Mouse (Mus musculus) limb, embryonic 15.5 days (tissue): ENCODE measurements around the gene 1190002N15Rik. TPM values are rescaled to one million over a fixed set of nuclear protein-coding genes. Genes with fewer than 3 reads are reported as not detected.

Experiments used
- ATAC-seq: fragments of 200-750 bp; cut with Nextera tagmentation; 2 replicates; pipeline ENCODE4 v1.8.0; 2017; ENCODE audit warnings: low read depth, moderate TSS enrichment; ENCODE audit not compliant: insufficient number of reproducible peaks, low FRiP score, low TSS enrichment
- H3K27ac ChIP-seq: fragments of 300-500 bp; sonication (generic); 2 replicates; pipeline ENCODE4 v1.5.1; 2015; ENCODE audit warnings: moderate library complexity, mild to moderate bottlenecking, inconsistent platforms
- H3K27me3 ChIP-seq: fragments of 300-500 bp; sonication (generic); 2 replicates; pipeline ENCODE4 v1.6.1; 2015; ENCODE audit warnings: inconsistent platforms
- H3K36me3 ChIP-seq: fragments of 300-500 bp; sonication (generic); 2 replicates; pipeline ENCODE4 v1.6.1; 2015; ENCODE audit warnings: inconsistent platforms
- H3K4me1 ChIP-seq: fragments of 300-500 bp; sonication (generic); 2 replicates; pipeline ENCODE4 v1.6.1; 2015; ENCODE audit warnings: inconsistent platforms
- H3K4me2 ChIP-seq: fragments of 300-500 bp; sonication (generic); 2 replicates; pipeline ENCODE4 v1.6.1; 2015; ENCODE audit warnings: mild to moderate bottlenecking, inconsistent platforms
- H3K4me3 ChIP-seq: fragments of 300-500 bp; sonication (generic); 2 replicates; pipeline ENCODE4 v1.5.1; 2015; ENCODE audit warnings: mild to moderate bottlenecking, inconsistent platforms
- H3K9ac ChIP-seq: fragments of 300-500 bp; sonication (generic); 2 replicates; pipeline ENCODE4 v1.6.1; 2015; ENCODE audit warnings: inconsistent platforms
- H3K9me3 ChIP-seq: fragments of 300-500 bp; sonication (generic); 2 replicates; pipeline ENCODE4 v1.6.1; 2016; ENCODE audit warnings: inconsistent platforms
- WGBS: fragments of 180-500 bp; shearing (Covaris S2); methylation state at CpG from one replicate; pipeline ENCODE4 v1.1.7; 2015; 5-methylcytosine and 5-hydroxymethylcytosine counted together
- polyA plus RNA-seq: library from polyadenylated mRNA; unstranded; fragments of >200 nt; fragmentation: Nextera tagmentation; extraction: Ambion mirVana; gene quantifications from 2 replicates; pipeline ENCODE4 v1.2.1, GENCODE M21; 2015

Gene 1190002N15Rik
- polyA plus RNA-seq, 1 experiment from 2014 or later: 20.1 TPM

DNA sequence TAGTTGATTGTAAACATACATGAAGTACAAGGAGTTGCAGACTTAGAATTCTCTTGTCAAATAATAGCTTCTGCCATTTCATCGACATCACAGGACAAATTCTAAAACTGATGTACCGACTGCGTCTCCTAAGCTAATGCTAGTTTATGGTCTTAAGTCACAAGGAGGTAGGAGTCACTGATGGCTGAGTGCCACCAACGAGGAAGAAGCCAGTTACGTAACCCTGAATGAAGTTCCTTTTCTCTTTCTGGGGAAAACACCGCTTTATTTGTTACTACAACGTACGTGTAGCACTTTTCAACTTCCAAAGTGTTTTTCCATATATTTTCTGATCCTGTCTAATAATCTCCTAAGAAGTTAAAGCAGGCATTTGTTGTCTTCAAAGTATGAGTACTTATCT lies 25.6 kb downstream of the 1190002N15Rik start:
- Histone ChIP-seq H3K4me3 (no peak overlapping the region), H3K27ac (no peak overlapping the region), H3K4me2 (no peak overlapping the region), H3K9me3 (no peaks in the 10 kb centered on the region), H3K36me3 (0 out of 2 replicates have a peak, but pooled peaks cover 6% of the 10 kb centered on the region), H3K27me3 (no peaks in the 10 kb centered on the region), H3K9ac (no peak overlapping the region), H3K4me1 (no peaks in the 10 kb centered on the region)
- ATAC-seq: no peak
- 85% methylated on average over 8 of the region's 8 CpGs for WGBS

DNA sequence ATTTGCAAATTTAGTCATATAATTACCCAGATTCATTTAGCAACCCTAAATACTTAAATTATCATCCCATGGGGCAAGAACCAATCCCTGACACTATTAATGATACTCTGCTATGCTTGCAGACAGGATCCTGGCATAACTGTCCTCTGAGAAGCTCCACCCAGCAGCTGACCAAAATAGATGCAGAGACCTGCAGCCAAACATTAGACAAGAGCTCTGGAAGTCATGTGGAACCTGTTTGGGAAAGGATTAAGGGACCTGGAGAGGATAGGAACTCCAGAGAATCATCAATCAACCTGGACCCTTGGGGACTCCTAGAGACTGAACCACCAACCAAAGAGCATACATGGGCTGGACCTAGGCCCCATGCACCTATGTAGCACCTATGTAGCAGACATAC lies 26.7 kb downstream of the 1190002N15Rik start:
- Histone ChIP-seq H3K4me1 (no peaks in the 10 kb centered on the region), H3K36me3 (no peaks in the 10 kb centered on the region), H3K27me3 (no peaks in the 10 kb centered on the region), H3K27ac (no peak overlapping the region), H3K9ac (no peak overlapping the region), H3K4me3 (no peak overlapping the region), H3K4me2 (no peak overlapping the region), H3K9me3 (no peaks in the 10 kb centered on the region)
- no peak for ATAC-seq

DNA sequence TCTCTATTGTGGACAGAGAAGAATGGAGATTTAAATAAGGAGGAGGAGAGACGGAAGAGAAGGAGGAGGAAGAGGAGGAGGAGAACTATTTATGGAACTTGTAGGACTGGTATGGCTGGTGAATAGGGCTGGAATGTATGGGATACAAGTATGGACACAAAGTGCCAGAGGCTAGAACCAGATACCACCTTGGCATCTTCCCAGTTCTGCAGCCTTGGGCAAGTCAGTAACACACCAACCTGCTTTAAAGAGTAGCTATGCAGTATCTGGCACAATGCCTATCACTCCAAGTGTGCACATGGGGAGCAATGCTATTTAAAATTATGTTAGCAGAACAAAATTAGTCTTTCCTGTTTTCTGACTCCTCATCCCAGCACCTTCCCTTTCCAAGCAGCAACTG lies 30.9 kb downstream of the 1190002N15Rik start:
- Histone ChIP-seq H3K36me3 (no peaks in the 10 kb centered on the region), H3K4me1 (no peaks in the 10 kb centered on the region), H3K27me3 (no peaks in the 10 kb centered on the region), H3K4me2 (no peak overlapping the region), H3K9me3 (no peaks in the 10 kb centered on the region), H3K4me3 (no peak overlapping the region), H3K27ac (no peak overlapping the region), H3K9ac (no peak overlapping the region)
- WGBS: 55% methylated on average over 1 of the region's 1 CpGs
- no peak for ATAC-seq

DNA sequence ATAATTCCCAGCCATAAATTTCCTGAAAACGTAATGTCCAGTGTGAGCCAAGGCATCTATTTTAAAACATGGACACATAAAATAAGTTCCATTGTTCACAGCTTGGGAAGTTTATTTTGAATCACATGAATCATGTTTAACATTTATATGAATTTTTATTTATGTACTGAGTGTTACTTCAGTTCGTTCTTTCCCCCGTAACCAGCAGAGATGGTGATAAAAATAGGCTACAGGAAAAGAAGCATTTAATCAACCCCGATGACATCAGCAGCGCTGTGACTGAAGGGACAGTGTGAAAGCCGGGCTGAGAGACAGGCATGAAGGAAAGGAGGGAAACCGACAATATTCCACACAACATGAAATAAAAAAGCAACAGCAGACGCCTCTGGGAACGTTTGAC lies 46.4 kb downstream of the 1190002N15Rik start:
- WGBS: 51% methylated on average over 9 of the region's 9 CpGs
- Histone ChIP-seq H3K9me3 (no peaks in the 10 kb centered on the region), H3K27ac (no peak overlapping the region), H3K4me3 (no peak overlapping the region), H3K4me2 (no peak overlapping the region), H3K4me1 (no peaks in the 10 kb centered on the region), H3K27me3 (no peaks in the 10 kb centered on the region), H3K9ac (no peak overlapping the region), H3K36me3 (no peaks in the 10 kb centered on the region)
- ATAC-seq: no peak

DNA sequence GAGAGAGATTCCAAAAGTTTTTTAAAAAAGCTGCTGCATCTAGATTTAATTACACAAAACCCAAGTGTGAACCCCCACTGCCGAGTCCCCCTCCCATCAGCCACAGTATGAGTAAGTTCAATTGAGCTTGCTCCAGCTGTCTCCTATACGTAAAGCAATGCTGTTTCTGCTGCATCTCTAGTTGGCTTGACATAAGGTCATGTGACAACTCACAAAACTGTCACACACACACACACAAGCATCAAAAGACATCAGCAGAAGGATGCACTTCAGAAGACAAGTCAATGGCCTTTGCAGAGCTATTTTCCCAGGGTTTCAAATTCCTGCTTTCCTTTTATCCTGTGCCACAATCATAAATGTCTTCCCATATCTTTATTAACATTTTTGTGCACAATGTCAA lies 49.9 kb downstream of the 1190002N15Rik start:
- 52% methylated on average over 2 of the region's 2 CpGs for WGBS

DNA sequence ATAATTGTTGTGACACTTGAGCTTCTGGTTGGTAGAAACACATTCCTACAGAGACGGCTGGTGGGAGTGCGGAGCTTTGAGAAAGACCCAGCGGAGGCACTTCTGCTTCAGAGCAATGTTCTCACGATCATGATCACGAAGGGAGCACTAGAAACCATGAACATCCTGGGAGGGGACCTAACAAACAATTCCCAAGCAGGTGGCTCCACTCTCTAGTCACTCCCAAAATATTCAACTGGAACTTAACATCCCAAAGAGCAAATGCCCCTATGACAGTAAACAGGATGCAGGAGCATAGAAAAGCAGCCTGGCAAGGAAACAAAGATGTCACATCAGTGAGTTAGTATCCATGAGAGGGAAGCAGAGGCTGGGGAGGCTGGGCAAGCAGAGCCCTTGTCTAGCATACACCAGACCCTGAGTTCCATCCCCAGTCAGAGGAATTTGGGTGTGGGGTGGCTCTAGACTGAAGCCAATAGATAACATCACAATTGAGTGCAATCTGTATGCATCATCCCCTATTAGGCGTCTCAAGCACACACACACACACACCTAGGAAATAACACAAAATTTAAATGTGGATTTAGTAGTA lies 54.5 kb downstream of the 1190002N15Rik start:
- Histone ChIP-seq H3K4me2 (no peak overlapping the region), H3K9me3 (no peaks in the 10 kb centered on the region), H3K4me1 (0 out of 2 replicates have a peak, but pooled peaks cover 6% of the 10 kb centered on the region), H3K27me3 (no peaks in the 10 kb centered on the region), H3K27ac (0 out of 2 replicates have a peak overlapping the region, but pooled peaks have one; percentile 0), H3K36me3 (no peaks in the 10 kb centered on the region), H3K4me3 (no peak overlapping the region), H3K9ac (no peak overlapping the region)
- 64% methylated on average over 6 of the region's 6 CpGs for WGBS
- ATAC-seq: no peak

More for the DNA sequence above, 49.9 kb downstream of the 1190002N15Rik start:
- Histone ChIP-seq H3K4me1 (0 out of 2 replicates have a peak, but pooled peaks cover 3% of the 10 kb centered on the region), H3K27ac (no peak overlapping the region), H3K27me3 (no peaks in the 10 kb centered on the region), H3K4me3 (no peak overlapping the region), H3K9ac (no peak overlapping the region), H3K36me3 (no peaks in the 10 kb centered on the region), H3K9me3 (no peaks in the 10 kb centered on the region), H3K4me2 (no peak overlapping the region)
- no peak for ATAC-seq

DNA sequence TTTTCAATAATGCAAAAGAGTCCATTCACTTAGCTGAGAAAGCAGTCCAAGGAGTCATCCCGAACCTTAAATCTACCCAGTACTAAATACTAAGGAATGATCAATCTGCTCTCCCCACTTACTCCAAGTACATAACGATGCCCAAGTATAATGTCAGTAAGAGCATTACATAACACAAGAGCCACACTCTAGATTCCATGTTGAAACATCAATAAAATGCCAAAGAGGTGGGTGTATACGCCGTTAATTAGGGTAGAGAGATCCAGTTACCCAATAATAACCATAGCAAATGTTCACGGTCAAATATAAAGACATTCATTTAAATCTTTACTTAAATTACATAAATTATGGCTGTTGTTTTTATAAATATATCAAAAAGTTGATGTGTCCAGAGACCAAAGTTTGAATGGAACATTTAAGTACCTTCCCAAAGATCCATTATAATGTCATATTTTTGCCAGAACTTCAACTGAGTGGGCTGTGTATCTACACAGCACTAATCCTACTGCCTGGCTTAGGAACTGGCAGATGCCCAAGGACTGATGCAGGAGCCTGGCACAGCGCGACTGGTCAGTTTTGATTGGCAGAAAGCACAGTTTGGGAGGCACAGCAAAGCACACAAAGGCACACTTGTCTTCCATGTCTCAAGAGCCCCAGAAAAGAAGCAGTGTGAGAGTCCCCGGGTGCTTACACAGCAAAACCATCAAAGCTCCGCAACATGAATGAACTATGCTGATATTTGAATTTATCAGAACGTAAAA lies 55.5 kb downstream of the 1190002N15Rik start:
- Histone ChIP-seq H3K9me3 (no peaks in the 10 kb centered on the region), H3K4me1 (0 out of 2 replicates have a peak, but pooled peaks cover 6% of the 10 kb centered on the region), H3K4me3 (no peak overlapping the region), H3K27me3 (no peaks in the 10 kb centered on the region), H3K9ac (no peak overlapping the region), H3K36me3 (no peaks in the 10 kb centered on the region), H3K27ac (peak overlapping the region; percentile 17; the same call in 1 of the 2 replicates), H3K4me2 (no peak overlapping the region)
- peak; percentile 87 for ATAC-seq
- WGBS: 46% methylated on average over 10 of the region's 10 CpGs

DNA sequence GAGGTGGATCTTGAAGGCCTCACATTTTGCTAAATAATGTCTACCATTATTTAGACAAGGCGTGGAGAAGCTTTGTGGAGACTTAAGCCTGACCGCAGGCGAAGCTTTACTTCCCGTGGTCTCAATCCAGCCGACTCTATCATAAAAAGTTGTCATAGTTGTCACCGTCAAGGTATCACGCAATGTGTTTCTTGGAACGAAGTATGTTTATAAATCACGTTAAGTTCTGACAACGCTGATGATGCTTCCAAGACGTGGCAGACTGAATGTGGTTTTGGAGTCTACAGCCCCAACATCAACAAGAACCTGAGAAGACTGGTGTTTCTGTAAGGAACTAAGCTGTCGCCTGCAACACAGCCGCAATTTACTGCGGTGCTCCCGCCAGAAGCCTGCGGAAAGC lies 56.8 kb downstream of the 1190002N15Rik start:
- H3K9ac ChIP-seq: no peak overlapping the region
- H3K27me3 ChIP-seq: no peaks in the 10 kb centered on the region
- H3K36me3 ChIP-seq: no peaks in the 10 kb centered on the region
- 0 out of 2 replicates have a peak overlapping the region, but pooled peaks have one; percentile 23 for H3K27ac ChIP-seq
- H3K4me2 ChIP-seq: no peak overlapping the region
- no peaks in the 10 kb centered on the region for H3K9me3 ChIP-seq
- no peak overlapping the region for H3K4me3 ChIP-seq
- H3K4me1 ChIP-seq: 0 out of 2 replicates have a peak, but pooled peaks cover 6% of the 10 kb centered on the region
- no peak for ATAC-seq
- 72% methylated on average over 16 of the region's 16 CpGs for WGBS

DNA sequence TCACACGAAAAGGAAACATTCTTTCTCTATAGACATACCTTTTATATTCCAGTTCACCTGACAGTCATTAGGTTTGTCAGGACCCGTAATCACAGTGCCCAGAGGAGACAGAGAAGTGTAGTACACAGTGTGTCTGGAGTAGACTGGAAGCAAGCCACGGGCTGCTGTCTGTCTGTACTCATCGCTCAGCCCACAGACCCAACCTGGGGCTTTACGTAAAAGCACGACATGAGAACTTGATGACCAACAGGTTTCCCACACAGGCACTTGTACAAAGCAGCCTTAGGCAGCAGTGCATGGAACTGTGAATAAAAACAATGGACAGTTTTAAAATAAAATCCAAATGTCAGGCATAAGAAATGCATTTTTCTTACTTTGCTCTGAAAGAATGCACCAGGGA lies 58.5 kb downstream of the 1190002N15Rik start:
- H3K9me3 ChIP-seq: no peaks in the 10 kb centered on the region
- H3K27ac ChIP-seq: no peak overlapping the region
- H3K4me3 ChIP-seq: no peak overlapping the region
- H3K9ac ChIP-seq: no peak overlapping the region
- no peaks in the 10 kb centered on the region for H3K27me3 ChIP-seq
- H3K4me2 ChIP-seq: no peak overlapping the region
- ATAC-seq: no peak
- no peaks in the 10 kb centered on the region for H3K36me3 ChIP-seq
- WGBS: 46% methylated on average over 6 of the region's 6 CpGs
- 0 out of 2 replicates have a peak, but pooled peaks cover 6% of the 10 kb centered on the region for H3K4me1 ChIP-seq

DNA sequence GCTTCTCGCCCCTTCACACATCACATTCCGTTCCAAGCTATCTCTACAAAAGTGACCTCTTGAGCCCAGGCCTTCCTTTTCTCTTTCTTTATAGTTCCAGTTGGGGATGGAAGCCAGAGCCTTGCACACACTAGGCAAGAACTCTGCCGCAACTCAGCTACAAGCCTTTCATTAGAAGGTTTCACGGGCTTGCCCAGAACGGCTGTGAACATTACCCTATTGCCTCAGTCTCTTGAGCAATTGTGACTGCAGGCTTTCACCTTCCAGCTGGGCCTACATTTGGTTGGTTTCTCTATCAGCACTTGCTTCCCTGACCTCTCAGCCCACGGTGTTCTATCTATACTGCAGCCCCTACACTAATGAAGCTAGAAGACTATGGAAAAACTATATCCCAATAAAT lies 58.9 kb downstream of the 1190002N15Rik start:
- ATAC-seq: no peak
- Histone ChIP-seq H3K27me3 (no peaks in the 10 kb centered on the region), H3K4me2 (no peak overlapping the region), H3K4me3 (no peak overlapping the region), H3K27ac (no peak overlapping the region), H3K36me3 (no peaks in the 10 kb centered on the region), H3K9ac (no peak overlapping the region), H3K9me3 (no peaks in the 10 kb centered on the region), H3K4me1 (0 out of 2 replicates have a peak, but pooled peaks cover 6% of the 10 kb centered on the region)
- 64% methylated on average over 6 of the region's 6 CpGs for WGBS

DNA sequence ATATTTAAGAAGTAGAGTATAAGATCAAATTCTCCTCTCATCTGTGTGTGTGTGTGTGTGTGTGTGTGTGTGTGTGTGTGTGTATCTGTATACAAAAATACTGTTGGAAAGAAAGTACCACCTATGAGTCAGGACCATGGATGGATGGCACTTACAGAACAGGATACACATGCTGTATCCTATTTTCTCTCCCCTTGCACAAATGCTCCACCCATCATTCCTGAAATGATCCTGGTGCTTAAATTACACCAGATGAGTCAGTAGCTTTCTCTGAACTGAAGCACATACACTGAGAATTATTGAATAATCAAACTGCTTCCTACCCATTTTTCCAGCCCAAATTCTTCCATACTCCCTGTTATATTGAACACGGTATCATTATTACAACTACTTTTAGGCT lies 61.9 kb downstream of the 1190002N15Rik start:
- H3K27me3 ChIP-seq: no peaks in the 10 kb centered on the region
- no peak overlapping the region for H3K4me3 ChIP-seq
- ATAC-seq: no peak
- no peaks in the 10 kb centered on the region for H3K9me3 ChIP-seq
- H3K9ac ChIP-seq: no peak overlapping the region
- H3K36me3 ChIP-seq: no peaks in the 10 kb centered on the region
- H3K4me2 ChIP-seq: no peak overlapping the region
- no peak overlapping the region for H3K27ac ChIP-seq
- 91% methylated on average over 1 of the region's 1 CpGs for WGBS
- H3K4me1 ChIP-seq: peaks cover 4% of the 10 kb centered on the region

DNA sequence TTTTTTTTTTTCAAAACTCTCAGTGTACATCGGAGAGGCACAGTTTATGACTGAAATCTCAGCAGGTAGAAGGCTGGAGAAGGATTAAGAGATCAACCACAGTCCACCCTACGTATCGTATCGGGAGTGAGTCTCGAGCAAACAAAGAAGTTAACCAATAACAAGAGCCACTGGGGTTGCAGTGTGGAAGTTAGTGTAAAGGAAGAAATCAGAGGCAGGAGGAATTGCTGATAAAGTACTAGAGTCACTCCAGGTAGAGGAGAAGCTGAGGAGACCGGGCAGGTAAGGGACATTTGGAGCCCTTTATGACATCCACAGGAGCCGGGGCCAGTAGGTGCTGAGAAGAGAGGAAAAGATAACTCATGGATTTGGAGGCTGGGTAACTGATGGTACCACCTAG lies 64.0 kb downstream of the 1190002N15Rik start:
- Histone ChIP-seq H3K4me2 (no peak overlapping the region), H3K27ac (no peak overlapping the region), H3K27me3 (no peaks in the 10 kb centered on the region), H3K4me3 (no peak overlapping the region), H3K36me3 (no peaks in the 10 kb centered on the region), H3K4me1 (peaks cover 4% of the 10 kb centered on the region), H3K9me3 (no peaks in the 10 kb centered on the region), H3K9ac (no peak overlapping the region)
- no peak for ATAC-seq
- WGBS: 62% methylated on average over 7 of the region's 7 CpGs
